ENCODE assay signal across 9 mouse cellular contexts in the genomic region with DNA sequence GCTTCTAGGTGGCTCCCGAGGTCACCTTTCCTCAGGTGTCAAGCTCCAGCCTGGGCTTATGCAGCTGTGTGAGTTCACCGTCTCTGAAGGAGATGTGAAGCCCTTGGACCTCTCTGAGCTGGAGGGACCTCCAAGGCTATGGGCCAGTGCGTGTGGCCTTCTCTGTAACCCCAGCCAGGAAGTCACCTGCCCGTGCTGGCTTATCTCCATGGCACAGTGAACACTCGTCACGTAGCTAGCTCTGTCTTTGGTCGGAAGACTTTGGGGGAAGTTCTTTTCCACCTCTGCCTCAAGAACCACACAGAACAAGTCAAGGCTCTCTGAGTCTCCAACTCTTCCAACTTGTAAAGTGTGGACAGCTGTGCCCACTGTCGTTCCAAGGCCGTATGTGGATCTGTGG. TPM values are rescaled to one million over a fixed set of nuclear protein-coding genes. Genes with fewer than 3 reads are reported as not detected.
DNase-seq lines count a peak whose midpoint lies in the region; ATAC-seq lines count a peak whose summit lies in the region.
"Had no signal": no experiment of that assay in that cellular context is flagged by ENCODE, and none has a peak within 500 bp of the region (broad histone marks: within the 10 kb centered on the region; RNA-seq: fewer than 3 reads in every experiment).

No protein-coding gene starts in this region.

- H3K9ac ChIP-seq in neural tube, embryonic 11.5 days (ENCODE audit: low read length): peak overlapping the region; percentile 64
- H3K9ac ChIP-seq in forebrain, embryonic 14.5 days (ENCODE audit: low read length): no peak overlapping the region

- no peak for DNase-seq in neural tube, embryonic 11.5 days (ENCODE audit: low spot score)
- DNase-seq in neural tube, embryonic 10.5 days (ENCODE audit: extremely low spot score, low spot score): no peak
- no peak for DNase-seq in forebrain, embryonic 14.5 days (ENCODE audit: low spot score)
- no peak for DNase-seq in adrenal gland, postnatal 14 days
- DNase-seq in ovary, adult 18-20 months (ENCODE audit: low spot score): no peak
- DNase-seq in left cerebral cortex, postnatal 14 days (ENCODE audit: low spot score in 2 of 2): no peak
- DNase-seq: kidney, postnatal 10 days had no signal

- peaks cover 14% of the 10 kb centered on the region for H3K4me1 ChIP-seq in neural tube, embryonic 11.5 days (ENCODE audit: control insufficient read depth, insufficient read depth, low read length)
- peaks cover 23% of the 10 kb centered on the region for H3K4me1 ChIP-seq in forebrain, embryonic 14.5 days (ENCODE audit: control insufficient read depth, insufficient read depth, low read length)

- peak overlapping the region; percentile 90 for H3K27ac ChIP-seq in neural tube, embryonic 11.5 days (ENCODE audit: low read depth, low read length)
- H3K27ac ChIP-seq in forebrain, embryonic 14.5 days (ENCODE audit: low read depth, low read length): peak overlapping the region; percentile 96

- no peak overlapping the region for H3K4me2 ChIP-seq in neural tube, embryonic 11.5 days (ENCODE audit: low read depth)
- no peak overlapping the region for H3K4me2 ChIP-seq in forebrain, embryonic 14.5 days (ENCODE audit: low read length)

- H3K36me3 ChIP-seq in neural tube, embryonic 11.5 days (ENCODE audit: control insufficient read depth, insufficient read depth, low read length): no peaks in the 10 kb centered on the region
- H3K36me3 ChIP-seq in forebrain, embryonic 14.5 days (ENCODE audit: control insufficient read depth, insufficient read depth, low read length): no peaks in the 10 kb centered on the region

- no peak overlapping the region for H3K4me3 ChIP-seq in neural tube, embryonic 11.5 days (ENCODE audit: low read depth, low read length)
- no peak overlapping the region for H3K4me3 ChIP-seq in forebrain, embryonic 14.5 days (ENCODE audit: low read depth, low read length)

- no peaks in the 10 kb centered on the region for H3K9me3 ChIP-seq in neural tube, embryonic 11.5 days (ENCODE audit: control insufficient read depth, low read length)
- H3K9me3 ChIP-seq in forebrain, embryonic 14.5 days (replicated peaks; ENCODE audit: control insufficient read depth, low read length): no peaks in the 10 kb centered on the region

- WGBS in neural tube, embryonic 11.5 days: 89% methylated on average over 9 of the region's 9 CpGs
- WGBS in forebrain, embryonic 14.5 days: 92% methylated on average over 9 of the region's 9 CpGs

- intact Hi-C loops in left cerebral cortex, postnatal 14 days (cut with DNase I): no loop called here

- no peaks in the 10 kb centered on the region for H3K27me3 ChIP-seq in neural tube, embryonic 11.5 days (ENCODE audit: control insufficient read depth, insufficient read depth, low read length)
- no peaks in the 10 kb centered on the region for H3K27me3 ChIP-seq in forebrain, embryonic 14.5 days (replicated peaks; ENCODE audit: control insufficient read depth, insufficient read depth, low read length)
- H3K27me3 ChIP-seq: Patski had no signal

- no peak for ATAC-seq in neural tube, embryonic 11.5 days (ENCODE audit: insufficient read depth, low FRiP score, low TSS enrichment)
- ATAC-seq in forebrain, embryonic 14.5 days: no peak
- 0 out of 2 replicates have a peak, but pooled peaks have one; percentile 11 for ATAC-seq in megakaryocyte progenitor cell, adult 5-6 weeks (replicated peaks; ENCODE audit: poor library complexity)
- ATAC-seq: Patski had no signal

RNA-seq across cellular contexts. Expression of gene Sox10, which starts 29.0 kb away (rescaled TPM):
- polyA plus RNA-seq in neural tube, embryonic 11.5 days (2014; fragmentation: Nextera tagmentation; extraction: Ambion mirVana): 25.3 and 32.9 TPM in 2 replicates
- polyA plus RNA-seq in forebrain, embryonic 14.5 days (2014; fragmentation: Nextera tagmentation; extraction: Ambion mirVana): 0.89 and 1.9 TPM in 2 replicates
- total RNA-seq in megakaryocyte progenitor cell, adult 5-6 weeks (2015): not detected in 2 replicates
- total RNA-seq in megakaryocyte progenitor cell, adult 5-6 weeks (2017): not detected in 2 replicates
- 2.3 and 3.3 TPM in 2 replicates for total RNA-seq in adrenal gland, postnatal 14 days (2021)
- 10 to 100 TPM; 24.0 to 35.5 TPM for total RNA-seq in left cerebral cortex, postnatal 14 days (2021)
- polyA plus RNA-seq: Patski had no signal

RNA-seq across cellular contexts. Expression of gene Pick1, which starts 34.9 kb away (rescaled TPM):
- 27.3 and 28.8 TPM in 2 replicates for polyA plus RNA-seq in neural tube, embryonic 11.5 days (2014; fragmentation: Nextera tagmentation; extraction: Ambion mirVana)
- polyA plus RNA-seq in forebrain, embryonic 14.5 days (2014; fragmentation: Nextera tagmentation; extraction: Ambion mirVana): 36.9 and 45.3 TPM in 2 replicates
- total RNA-seq in megakaryocyte progenitor cell, adult 5-6 weeks (2015): 4.1 and 8.3 TPM in 2 replicates
- total RNA-seq in megakaryocyte progenitor cell, adult 5-6 weeks (2017): 8.8 and 9.0 TPM in 2 replicates
- 18.6 and 22.9 TPM in 2 replicates for total RNA-seq in adrenal gland, postnatal 14 days (2021)
- 10 to 100 TPM; 52.0 to 56.4 TPM for total RNA-seq in left cerebral cortex, postnatal 14 days (2021)

RNA-seq across cellular contexts. Expression of gene Gm49486, which starts 35.1 kb away (rescaled TPM):
- 0.38 and 0.49 TPM in 2 replicates for polyA plus RNA-seq in neural tube, embryonic 11.5 days (2014; fragmentation: Nextera tagmentation; extraction: Ambion mirVana)
- 0.69 and 0.98 TPM in 2 replicates for polyA plus RNA-seq in forebrain, embryonic 14.5 days (2014; fragmentation: Nextera tagmentation; extraction: Ambion mirVana)
- total RNA-seq in megakaryocyte progenitor cell, adult 5-6 weeks (2015): 0.22 and 0.46 TPM in 2 replicates
- total RNA-seq in megakaryocyte progenitor cell, adult 5-6 weeks (2017): not detected in 2 replicates
- total RNA-seq in adrenal gland, postnatal 14 days (2021): 0.22 TPM in 1 of 2 replicates, not detected in the other
- 1 to 10 TPM in 1 of 2 experiments, under 1 TPM in 1; 0.94 to 1.2 TPM for total RNA-seq in left cerebral cortex, postnatal 14 days (2021)

RNA-seq across cellular contexts. Expression of gene 1700088E04Rik, which starts 53.0 kb away (rescaled TPM):
- polyA plus RNA-seq in neural tube, embryonic 11.5 days (2014; fragmentation: Nextera tagmentation; extraction: Ambion mirVana): 8.8 and 9.4 TPM in 2 replicates
- 14.8 and 17.1 TPM in 2 replicates for polyA plus RNA-seq in forebrain, embryonic 14.5 days (2014; fragmentation: Nextera tagmentation; extraction: Ambion mirVana)
- total RNA-seq in megakaryocyte progenitor cell, adult 5-6 weeks (2015): 0.99 TPM in 1 of 2 replicates, not detected in the other
- total RNA-seq in megakaryocyte progenitor cell, adult 5-6 weeks (2017): not detected in 2 replicates
- 4.4 and 4.7 TPM in 2 replicates for total RNA-seq in adrenal gland, postnatal 14 days (2021)
- 10 to 100 TPM; 10.8 to 13.3 TPM for total RNA-seq in left cerebral cortex, postnatal 14 days (2021)

RNA-seq across cellular contexts. Expression of gene Polr2f, which starts 53.2 kb away (rescaled TPM):
- 301 and 311 TPM in 2 replicates for polyA plus RNA-seq in neural tube, embryonic 11.5 days (2014; fragmentation: Nextera tagmentation; extraction: Ambion mirVana)
- polyA plus RNA-seq in forebrain, embryonic 14.5 days (2014; fragmentation: Nextera tagmentation; extraction: Ambion mirVana): 319 and 356 TPM in 2 replicates
- total RNA-seq in megakaryocyte progenitor cell, adult 5-6 weeks (2015): 76.7 and 114 TPM in 2 replicates
- total RNA-seq in megakaryocyte progenitor cell, adult 5-6 weeks (2017): 88.6 and 104 TPM in 2 replicates
- total RNA-seq in adrenal gland, postnatal 14 days (2021): 110 and 127 TPM in 2 replicates
- total RNA-seq in left cerebral cortex, postnatal 14 days (2021): 100 to 1,000 TPM; 109 to 114 TPM
